Mouse (Mus musculus): Measurements from ENCODE around the gene Il5.

GRCm38 (mm10) chr11:53749716-53750352, 29.2 kb downstream of the Il5 start:
- TF ChIP-seq EP300 (IDR thresholded peaks at IDR 0.05), result no peak
- TF ChIP-seq CTCF (IDR thresholded peaks at IDR 0.05), result no peak

Measured in lung, postnatal 0 days (tissue).